Mouse (Mus musculus) liver, embryonic 14.5 days (tissue): ENCODE data around the gene Robo1. TPM values are rescaled to one million over a fixed set of nuclear protein-coding genes. Genes with fewer than 3 reads are reported as not detected.

Source experiments
- ATAC-seq: fragments of 200-750 bp; cut with Nextera tagmentation; 2 replicates; pipeline ENCODE4 v1.8.0; 2017; ENCODE audit warnings: moderate number of reproducible peaks, mild to moderate bottlenecking, moderate library complexity; ENCODE audit not compliant: insufficient read depth
- DNase-seq, 3 experiments: peaks; one replicate each; pipeline ENCODE4 v3.0.0-alpha.2; 2012 to 2013; ENCODE audit warnings: low read depth in 3 of 3, low spot score in 3 of 3
- H3K27ac ChIP-seq: fragments of 300-500 bp; sonication (generic); 2 replicates; pipeline ENCODE4 v1.5.1; 2014; ENCODE audit warnings: moderate library complexity, mild to moderate bottlenecking, control low read depth, inconsistent platforms
- H3K27me3 ChIP-seq: fragments of 300-500 bp; sonication (generic); 2 replicates; pipeline ENCODE4 v1.6.1; 2014; ENCODE audit warnings: mild to moderate bottlenecking, low read length, moderate library complexity; ENCODE audit not compliant: control insufficient read depth, insufficient read depth
- H3K36me3 ChIP-seq: fragments of 300-500 bp; sonication (generic); replicated peaks from 2 replicates; pipeline ENCODE4 v1.6.1; 2014; ENCODE audit warnings: low read depth; ENCODE audit not compliant: control insufficient read depth, insufficient read depth
- H3K4me1 ChIP-seq, 2 experiments: fragments of 200-500 bp in 1 of 2; fragments of 300-500 bp in 1 of 2; sonication (generic) in 1 of 2; replicated peaks; 2 replicates each; pipeline ENCODE4 v1.6.1; 2012 to 2014; ENCODE audit warnings: antibody characterized with exemption in 1 of 2, inconsistent platforms in 1 of 2, low read length in 1 of 2; ENCODE audit not compliant: control insufficient read depth in 2 of 2, insufficient read depth in 2 of 2
- H3K4me2 ChIP-seq: fragments of 300-500 bp; sonication (generic); 2 replicates; pipeline ENCODE4 v1.6.1; 2014; ENCODE audit warnings: low read depth, mild to moderate bottlenecking, control low read depth, moderate library complexity
- H3K4me3 ChIP-seq, 2 experiments: fragments of 200-500 bp in 1 of 2; fragments of 300-500 bp in 1 of 2; sonication (generic) in 1 of 2; 2 replicates each; pipeline ENCODE4 v1.5.1; 2012 to 2014; ENCODE audit warnings: low read depth in 2 of 2, low read length in 2 of 2, mild to moderate bottlenecking in 2 of 2, control low read depth in 1 of 2, inconsistent platforms in 1 of 2, moderate library complexity in 1 of 2; ENCODE audit not compliant: insufficient read depth in 1 of 2
- H3K9ac ChIP-seq: fragments of 300-500 bp; sonication (generic); replicated peaks from 2 replicates; pipeline ENCODE4 v1.6.1; 2014; ENCODE audit warnings: mild to moderate bottlenecking, control low read depth, moderate library complexity
- H3K9me3 ChIP-seq: fragments of 300-500 bp; sonication (generic); 2 replicates; pipeline ENCODE4 v1.6.1; 2016; ENCODE audit warnings: low read length, mixed read lengths; ENCODE audit not compliant: control insufficient read depth
- CTCF ChIP-seq: IDR thresholded peaks from 2 replicates; pipeline ENCODE4 v1.5.1; 2016; ENCODE audit warnings: antibody characterized with exemption, low read depth, control low read depth
- EP300 ChIP-seq: IDR thresholded peaks from 2 replicates; pipeline ENCODE4 v1.6.1; 2016; ENCODE audit warnings: antibody characterized with exemption, low read depth
- WGBS: fragments of 180-500 bp; shearing (Covaris S2); extraction: QIAGEN DNeasy Blood & Tissue Kit; methylation state at CpG from one replicate; pipeline ENCODE4 v1.1.7; 2014; ENCODE audit not compliant: insufficient replicate concordance; 5-methylcytosine and 5-hydroxymethylcytosine counted together
- polyA plus RNA-seq, 2 experiments: library from polyadenylated mRNA; depleted of rRNA in 1 of 2; stranded (reverse) in 1 of 2; unstranded in 1 of 2; fragments of >200 nt; fragmentation: Nextera tagmentation in 1 of 2; extraction: Ambion mirVana in 1 of 2; gene quantifications; 2 replicates each; pipeline versions ENCODE4 v1.2.1 to v1.2.3; 2012 to 2014

Robo1 gene
- 2.4 and 3.4 TPM in 2 replicates for polyA plus RNA-seq (2012; rRNA removed)
- polyA plus RNA-seq (2014; fragmentation: Nextera tagmentation; extraction: Ambion mirVana): 3.1 and 3.3 TPM in 2 replicates

DNA sequence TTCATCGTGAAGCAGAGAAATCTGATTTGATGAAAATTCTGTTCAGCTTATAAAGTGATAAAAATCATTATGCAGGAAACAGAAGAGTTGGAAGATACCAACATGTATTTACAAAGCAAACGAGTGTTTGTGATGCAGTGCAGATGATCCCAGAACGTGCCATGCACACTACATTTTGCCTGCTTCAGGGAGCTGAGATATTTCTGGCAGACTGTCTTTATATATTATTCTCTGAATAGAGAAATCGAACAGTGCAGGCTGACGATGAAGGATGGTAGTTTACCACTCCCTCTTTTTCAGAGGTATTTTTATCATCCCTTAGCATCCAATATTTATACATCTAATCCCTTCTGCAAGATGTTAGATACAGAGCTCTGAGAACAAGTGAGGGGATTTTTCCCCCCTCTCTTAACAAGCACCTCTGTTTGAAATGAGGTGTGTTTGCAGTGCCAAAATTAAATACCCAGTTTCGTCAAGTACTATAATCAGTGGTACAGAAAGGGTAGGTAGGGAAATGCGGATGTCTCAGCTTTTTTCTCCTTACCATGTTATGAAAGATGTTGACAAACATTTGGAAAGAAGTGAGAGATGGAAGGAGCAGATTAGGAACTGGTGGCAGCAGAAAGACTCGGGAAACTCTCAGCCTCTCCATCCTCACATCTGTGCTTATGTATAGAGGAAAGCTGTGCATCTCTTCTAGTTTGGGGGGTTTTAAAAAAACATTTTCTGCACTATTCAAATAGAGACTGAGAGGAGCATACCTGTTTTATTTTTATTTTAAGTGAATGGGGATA lies at the start of gene Robo1:
TSS of gene Robo1 (plus strand) at position 770 of the 794 bp plus-strand sequence.
- H3K27ac ChIP-seq: no peak within 1 kb of the TSS
- H3K9ac ChIP-seq: no peak within 1 kb of the TSS
- H3K4me3 ChIP-seq: no peak within 1 kb of the TSS
- no peak for DNase-seq
- no peak within 1 kb of the TSS for H3K4me2 ChIP-seq
- H3K36me3 ChIP-seq: no peaks in the 10 kb centered on the region
- no peaks in the 10 kb centered on the region for H3K9me3 ChIP-seq
- H3K27me3 ChIP-seq: no peaks in the 10 kb centered on the region
- no peaks in the 10 kb centered on the region for H3K4me1 ChIP-seq
- TF ChIP-seq EP300 (no peak), CTCF (no peak)
- 61% methylated on average over 8 of the region's 8 CpGs for WGBS
- no peak for ATAC-seq

GRCm38 (mm10) chr16:72267839-72268238 lies 40.3 kb upstream of the Robo1 start:
- H3K4me3 ChIP-seq: no peak overlapping the region
- H3K4me1 ChIP-seq: no peaks in the 10 kb centered on the region
- H3K4me2 ChIP-seq: no peak overlapping the region
- no peak overlapping the region for H3K27ac ChIP-seq
- no peak overlapping the region for H3K9ac ChIP-seq
- H3K36me3 ChIP-seq: no peaks in the 10 kb centered on the region
- no peaks in the 10 kb centered on the region for H3K9me3 ChIP-seq
- no peaks in the 10 kb centered on the region for H3K27me3 ChIP-seq
- no peak for TF ChIP-seq EP300
- ATAC-seq (no peak), DNase-seq (no peak)
- 68% methylated on average over 10 of the region's 10 CpGs for WGBS

DNA sequence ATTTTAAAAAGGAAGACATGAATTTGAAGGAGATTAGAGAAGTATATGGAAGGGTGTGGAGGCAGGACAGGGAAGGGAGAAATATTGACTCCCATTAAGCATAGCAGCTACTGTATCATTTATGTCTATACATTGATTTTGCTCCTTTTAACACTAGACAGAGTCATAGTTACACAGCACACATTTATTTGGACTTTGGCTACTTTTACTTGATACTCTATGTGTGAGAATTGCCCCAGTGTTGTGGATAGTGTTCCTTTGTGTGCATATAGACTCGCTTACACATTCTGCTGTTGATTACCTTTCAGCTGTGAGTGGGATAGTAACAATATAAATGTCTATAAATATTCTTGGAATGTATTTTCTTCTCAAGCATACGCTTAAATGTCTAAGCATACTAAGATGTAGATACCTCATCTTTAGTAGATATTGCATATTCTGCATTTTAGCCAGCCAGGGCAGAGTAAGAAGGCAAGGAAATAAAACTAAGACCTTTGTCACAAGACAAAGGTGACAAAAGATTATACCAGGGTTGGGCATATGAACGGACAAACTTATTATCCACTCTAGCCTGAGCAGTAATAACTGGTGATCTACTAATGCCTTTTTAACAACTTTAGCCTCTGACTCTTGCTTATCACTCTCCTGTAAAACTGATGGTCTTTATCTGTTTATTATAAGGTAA lies 31.6 kb upstream of the Robo1 start:
- no peak for ATAC-seq
- H3K27me3 ChIP-seq: no peaks in the 10 kb centered on the region

GRCm38 (mm10) chr16:72308331-72308668 lies 194 bp downstream of the Robo1 start:
- TF ChIP-seq CTCF (no peak), EP300 (no peak)
- H3K36me3 ChIP-seq: no peaks in the 10 kb centered on the region
- WGBS: 61% methylated on average over 6 of the region's 6 CpGs

More for the DNA sequence above, 31.6 kb upstream of the Robo1 start:
- no peak overlapping the region for H3K27ac ChIP-seq
- DNase-seq: no peak
- no peak overlapping the region for H3K9ac ChIP-seq
- 57% methylated on average over 3 of the region's 3 CpGs for WGBS
- H3K4me3 ChIP-seq: no peak overlapping the region
- TF ChIP-seq EP300 (no peak), CTCF (no peak)
- no peaks in the 10 kb centered on the region for H3K36me3 ChIP-seq
- H3K4me1 ChIP-seq: no peaks in the 10 kb centered on the region
- no peaks in the 10 kb centered on the region for H3K9me3 ChIP-seq
- no peak overlapping the region for H3K4me2 ChIP-seq

DNA sequence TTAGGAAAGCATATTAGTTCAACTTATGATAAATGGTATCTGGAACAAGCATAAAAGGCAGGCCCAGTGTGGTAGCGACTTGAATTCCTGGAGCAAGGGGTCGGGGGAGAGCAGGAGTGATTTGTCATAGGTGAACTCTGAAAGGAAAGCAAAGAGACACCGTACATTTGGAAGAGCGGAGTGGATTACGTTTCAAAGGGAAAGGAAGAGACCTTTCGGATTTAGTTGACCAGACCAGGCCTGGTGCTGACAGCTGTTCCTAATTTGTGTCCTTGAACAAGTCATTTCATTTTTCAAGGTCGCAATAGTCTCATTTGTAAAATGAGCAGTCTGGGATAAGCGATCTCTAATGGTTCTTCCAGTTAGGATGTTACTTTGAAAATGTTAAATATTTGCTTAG lies 19.2 kb downstream of the Robo1 start:
- Histone ChIP-seq H3K4me3 (no peak overlapping the region), H3K36me3 (no peaks in the 10 kb centered on the region), H3K9me3 (no peaks in the 10 kb centered on the region), H3K4me2 (no peak overlapping the region), H3K9ac (no peak overlapping the region), H3K27me3 (no peaks in the 10 kb centered on the region), H3K27ac (no peak overlapping the region), H3K4me1 (no peaks in the 10 kb centered on the region)
- no peak for TF ChIP-seq CTCF
- no peak for TF ChIP-seq EP300
- DNase-seq (no peak), ATAC-seq (no peak)
- WGBS: 68% methylated on average over 8 of the region's 8 CpGs

More at GRCm38 (mm10) chr16:72308331-72308668, 194 bp downstream of the Robo1 start:
- Histone ChIP-seq H3K9me3 (no peaks in the 10 kb centered on the region), H3K27me3 (no peaks in the 10 kb centered on the region), H3K4me2 (no peak overlapping the region), H3K4me3 (no peak overlapping the region), H3K9ac (no peak overlapping the region), H3K27ac (no peak overlapping the region), H3K4me1 (no peaks in the 10 kb centered on the region)
- ATAC-seq (no peak), DNase-seq (no peak)
